ENCODE assay signal across 20 mouse cellular contexts in genomic region chr13:46360495-46361120, GRCm38 (mm10). TPM values are rescaled to one million over a fixed set of nuclear protein-coding genes. Genes with fewer than 3 reads are reported as not detected.
DNase-seq lines count a peak whose midpoint lies in the region; ATAC-seq and TF ChIP-seq lines count a peak whose summit lies in the region.
"Had no signal": no experiment of that assay in that cellular context is flagged by ENCODE, and none has a peak within 500 bp of the region (broad histone marks: within the 10 kb centered on the region; RNA-seq: fewer than 3 reads in every experiment).

No protein-coding gene starts in this region.

- H3K9ac ChIP-seq in midbrain, embryonic 14.5 days (replicated peaks; ENCODE audit: low read length) = no peak overlapping the region
- no peak overlapping the region for H3K9ac ChIP-seq in midbrain, embryonic 11.5 days (ENCODE audit: low read length)
- H3K9ac ChIP-seq in hindbrain, postnatal 0 days (replicated peaks; ENCODE audit: low read length) = no peak overlapping the region
- H3K9ac ChIP-seq: liver, embryonic 15.5 days; neural tube, embryonic 13.5 days had no signal

- WGBS in midbrain, embryonic 14.5 days = 76% methylated on average over 12 of the region's 12 CpGs
- WGBS in midbrain, embryonic 11.5 days = 77% methylated on average over 12 of the region's 12 CpGs
- WGBS in hindbrain, postnatal 0 days = 68% methylated on average over 12 of the region's 12 CpGs

- H3K9me3 ChIP-seq in midbrain, embryonic 14.5 days (ENCODE audit: control insufficient read depth, low read length) = no peaks in the 10 kb centered on the region
- H3K9me3 ChIP-seq in midbrain, embryonic 11.5 days (ENCODE audit: control insufficient read depth, low read length) = no peaks in the 10 kb centered on the region
- no peaks in the 10 kb centered on the region for H3K9me3 ChIP-seq in hindbrain, postnatal 0 days (ENCODE audit: low read length)
- H3K9me3 ChIP-seq: liver, embryonic 15.5 days; neural tube, embryonic 13.5 days had no signal

- H3K4me3 ChIP-seq in midbrain, embryonic 14.5 days (replicated peaks; ENCODE audit: low read depth, low read length) = no peak overlapping the region
- H3K4me3 ChIP-seq in midbrain, embryonic 11.5 days (ENCODE audit: low read depth, low read length) = no peak overlapping the region
- no peak overlapping the region for H3K4me3 ChIP-seq in hindbrain, postnatal 0 days (ENCODE audit: low read length)
- H3K4me3 ChIP-seq: liver, embryonic 15.5 days; neural tube, embryonic 13.5 days had no signal

- peak; percentile 28 for DNase-seq in midbrain, embryonic 14.5 days
- no peak for DNase-seq in midbrain, embryonic 11.5 days (ENCODE audit: low spot score, missing footprints)
- DNase-seq in MEL-GATA-1-ER (ENCODE audit: extremely low read depth, low read depth) = peak; percentile 76
- peak; percentile 28 for DNase-seq in splenic B cell, adult 2 months (ENCODE audit: low read depth, low spot score)
- DNase-seq in hindbrain, postnatal 0 days (ENCODE audit: low spot score) = no peak
- DNase-seq in heart, postnatal 4 days = no peak
- no peak for DNase-seq in testis, postnatal 10 days (ENCODE audit: low spot score)
- DNase-seq: adrenal gland, adult 8-10 months; cerebellum, adult 11 months; gastrocnemius, postnatal 10 days; heart, postnatal 36 days; kidney, postnatal 25 days; left cerebral cortex, postnatal 4 days; retina, postnatal 1 day had no signal

- H3K27me3 ChIP-seq in midbrain, embryonic 14.5 days (ENCODE audit: control insufficient read depth, insufficient read depth, low read length) = no peaks in the 10 kb centered on the region
- no peaks in the 10 kb centered on the region for H3K27me3 ChIP-seq in midbrain, embryonic 11.5 days (ENCODE audit: control insufficient read depth, insufficient read depth, low read length)
- no peaks in the 10 kb centered on the region for H3K27me3 ChIP-seq in splenic B cell, adult 2 months (ENCODE audit: control insufficient read depth, insufficient read depth, low read length, poor library complexity, severe bottlenecking)
- H3K27me3 ChIP-seq in hindbrain, postnatal 0 days (ENCODE audit: insufficient read depth, low read length) = no peaks in the 10 kb centered on the region
- H3K27me3 ChIP-seq: liver, embryonic 15.5 days; neural tube, embryonic 13.5 days had no signal

- H3K4me2 ChIP-seq in midbrain, embryonic 14.5 days (ENCODE audit: low read length) = no peak overlapping the region
- no peak overlapping the region for H3K4me2 ChIP-seq in midbrain, embryonic 11.5 days
- no peak overlapping the region for H3K4me2 ChIP-seq in hindbrain, postnatal 0 days (ENCODE audit: low read depth, low read length)
- H3K4me2 ChIP-seq: heart, embryonic 11.5 days; liver, embryonic 15.5 days; neural tube, embryonic 13.5 days had no signal

- no peaks in the 10 kb centered on the region for H3K36me3 ChIP-seq in midbrain, embryonic 14.5 days (ENCODE audit: control insufficient read depth, insufficient read depth, low read length)
- no peaks in the 10 kb centered on the region for H3K36me3 ChIP-seq in midbrain, embryonic 11.5 days (ENCODE audit: control insufficient read depth, insufficient read depth, low read length)
- H3K36me3 ChIP-seq in splenic B cell, adult 2 months (ENCODE audit: control insufficient read depth, insufficient read depth, low read length, poor library complexity, severe bottlenecking) = no peaks in the 10 kb centered on the region
- H3K36me3 ChIP-seq in hindbrain, postnatal 0 days (ENCODE audit: insufficient read depth, low read length) = no peaks in the 10 kb centered on the region
- H3K36me3 ChIP-seq: liver, embryonic 15.5 days; neural tube, embryonic 13.5 days had no signal

- TF ChIP-seq CTCF in hindbrain, postnatal 0 days (IDR thresholded peaks at IDR 0.05; ENCODE audit: low read depth) = no peak

- peaks cover 4% of the 10 kb centered on the region; the same call in 1 of the 2 replicates for H3K4me1 ChIP-seq in midbrain, embryonic 14.5 days (ENCODE audit: control insufficient read depth, insufficient read depth, low read length)
- H3K4me1 ChIP-seq in midbrain, embryonic 11.5 days (ENCODE audit: control insufficient read depth, insufficient read depth, low read length) = no peaks in the 10 kb centered on the region; the same call in 1 of the 2 replicates
- H3K4me1 ChIP-seq in hindbrain, postnatal 0 days (ENCODE audit: insufficient read depth, low read length) = no peaks in the 10 kb centered on the region
- H3K4me1 ChIP-seq: liver, embryonic 15.5 days had no signal

- ATAC-seq in midbrain, embryonic 14.5 days (ENCODE audit: low FRiP score, low TSS enrichment) = no peak
- no peak for ATAC-seq in midbrain, embryonic 11.5 days (ENCODE audit: low FRiP score)
- peak; percentile 85 to 90 for ATAC-seq in hematopoietic stem cell, adult 5-6 weeks (replicated peaks in 1 of 2; ENCODE audit: insufficient read depth in 1 of 2, low FRiP score in 2 of 2, low TSS enrichment in 1 of 2, low read depth in 1 of 2, poor library complexity in 2 of 2, severe bottlenecking in 2 of 2)
- ATAC-seq in hindbrain, postnatal 0 days = no peak
- ATAC-seq: forebrain, embryonic 16.5 days; intestine, postnatal 0 days had no signal

- H3K27ac ChIP-seq in midbrain, embryonic 14.5 days (replicated peaks; ENCODE audit: low read depth, low read length) = no peak overlapping the region
- H3K27ac ChIP-seq in midbrain, embryonic 11.5 days (ENCODE audit: low read depth, low read length) = no peak overlapping the region
- H3K27ac ChIP-seq in hindbrain, postnatal 0 days = no peak overlapping the region
- H3K27ac ChIP-seq: liver, embryonic 15.5 days; neural tube, embryonic 13.5 days had no signal

RNA-seq across cellular contexts. Expression of gene Rbm24, which starts 57.6 kb away (rescaled TPM):
- 3.6 and 4.0 TPM in 2 replicates for polyA plus RNA-seq in midbrain, embryonic 14.5 days (2014; fragmentation: Nextera tagmentation; extraction: Ambion mirVana)
- polyA plus RNA-seq in midbrain, embryonic 11.5 days (2014; fragmentation: Nextera tagmentation; extraction: Ambion mirVana) = 3.9 and 4.8 TPM in 2 replicates
- 0.65 TPM in 1 of 2 replicates, not detected in the other for total RNA-seq in hematopoietic stem cell, adult 5-6 weeks (2017)
- total RNA-seq in hindbrain, postnatal 0 days (2014; rRNA removed) = 22.1 and 22.9 TPM in 2 replicates
- 1.9 and 2.8 TPM in 2 replicates for polyA plus RNA-seq in hindbrain, postnatal 0 days (2015; fragmentation: Nextera tagmentation; extraction: Ambion mirVana)
- total RNA-seq in heart, postnatal 4 days (2021) = 100 to 1,000 TPM; 262 to 288 TPM

Comparison
In these comparisons a context has a peak if more than half of its experiments do, and no peak if none do; other contexts are left out.
1. DNase-seq: peak in midbrain, embryonic 14.5 days (single experiment), MEL-GATA-1-ER (single experiment) and splenic B cell, adult 2 months (single experiment); none in midbrain, embryonic 11.5 days (single experiment), hindbrain, postnatal 0 days (single experiment), heart, postnatal 4 days (single experiment) and testis, postnatal 10 days (single experiment).
2. ATAC-seq: peak in hematopoietic stem cell, adult 5-6 weeks (2 of 2); none in midbrain, embryonic 14.5 days (single experiment), midbrain, embryonic 11.5 days (single experiment) and hindbrain, postnatal 0 days (single experiment).
3. RNA of gene Rbm24, which starts 57.6 kb away (total RNA-seq): 262 to 288 TPM in heart, postnatal 4 days and 22.1 to 22.9 TPM in hindbrain, postnatal 0 days; 0.65 TPM in hematopoietic stem cell, adult 5-6 weeks; every median in the first group is over 10 times any median in the second.